Comparison of ENCODE assay signal across 9 mouse cellular contexts in the genomic region with DNA sequence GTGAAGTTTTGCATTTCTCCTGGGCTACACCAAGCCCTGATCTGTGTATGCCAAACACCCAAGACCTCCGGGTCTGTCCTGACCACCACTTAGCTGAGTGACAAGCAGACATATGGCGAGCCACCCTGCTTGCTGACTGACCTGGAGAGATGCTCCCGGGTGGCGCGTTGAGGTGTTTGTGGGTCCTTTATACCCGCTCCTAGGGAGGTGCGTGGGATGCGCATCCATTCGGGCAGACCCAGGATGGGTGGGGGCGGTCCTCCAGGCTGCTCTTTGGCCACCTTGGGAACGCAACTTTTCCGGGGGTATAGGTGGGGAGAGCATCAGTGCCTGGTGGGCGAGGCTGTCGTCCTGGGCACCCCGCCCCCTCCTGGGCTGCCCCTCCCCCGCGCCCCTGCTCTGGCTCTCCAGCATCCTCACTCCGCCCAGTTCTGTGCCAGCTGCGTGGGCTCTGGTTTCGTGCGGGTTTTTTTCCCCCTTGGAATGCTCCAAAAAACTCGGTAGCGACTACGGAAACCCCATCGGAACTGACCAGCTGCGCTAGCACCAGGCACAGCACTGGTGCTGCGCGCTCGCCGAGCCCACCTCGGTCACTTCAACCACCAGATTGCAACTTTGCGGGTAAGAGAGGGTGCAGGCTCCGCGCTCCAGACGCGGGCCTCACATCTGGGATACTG. TPM values are rescaled to one million over a fixed set of nuclear protein-coding genes. Genes with fewer than 3 reads are reported as not detected.
A peak's percentile ranks its signal among the peaks of the same experiment; 100 is the strongest.
DNase-seq lines count a peak whose midpoint lies in the region; TF ChIP-seq lines count a peak whose summit lies in the region.
"Had no signal": no experiment of that assay in that cellular context is flagged by ENCODE, and none has a peak within 500 bp of the region (broad histone marks: within the 10 kb centered on the region; RNA-seq: fewer than 3 reads in every experiment).

A gene (plus strand): TSS at position 397 of the 677 bp plus-strand sequence.

- no peaks in the 10 kb centered on the region for H3K36me3 ChIP-seq in testis, adult 2 months (ENCODE audit: control insufficient read depth, insufficient read depth, low read length)
- no peaks in the 10 kb centered on the region for H3K36me3 ChIP-seq in midbrain, embryonic 10.5 days

- no peaks in the 10 kb centered on the region for H3K9me3 ChIP-seq in midbrain, embryonic 10.5 days (replicated peaks)

- TF ChIP-seq CTCF in testis, adult 2 months (IDR thresholded peaks at IDR 0.05; ENCODE audit: control insufficient read depth, insufficient read depth, insufficient replicate concordance, low read depth, low read length), result no peak

- peaks cover 9% of the 10 kb centered on the region for H3K4me1 ChIP-seq in testis, adult 2 months (ENCODE audit: control insufficient read depth, insufficient read depth, low read length)
- H3K4me1 ChIP-seq in midbrain, embryonic 10.5 days, result peaks cover 29% of the 10 kb centered on the region

- WGBS in midbrain, embryonic 10.5 days, result under 1% methylated on average over 35 of the region's 36 CpGs

- no peak for TF ChIP-seq POLR2A in testis, adult 2 months (IDR thresholded peaks at IDR 0.05; ENCODE audit: control insufficient read depth, low read depth, low read length)

- H3K27me3 ChIP-seq in testis, adult 2 months (ENCODE audit: control insufficient read depth, insufficient read depth, low read length), result no peaks in the 10 kb centered on the region
- peaks cover 41% of the 10 kb centered on the region for H3K27me3 ChIP-seq in midbrain, embryonic 10.5 days (ENCODE audit: low read depth, poor library complexity, severe bottlenecking)

- no peak within 1 kb of the TSS for H3K27ac ChIP-seq in testis, adult 2 months (ENCODE audit: control insufficient read depth, insufficient read depth, low read depth, low read length)
- peak within 1 kb of the TSS; percentile 67 for H3K27ac ChIP-seq in midbrain, embryonic 10.5 days (replicated peaks)

- DNase-seq in cerebellum, postnatal 25 days, result peak; percentile 8 to 9
- no peak for DNase-seq in cerebellum, adult 9-11 months
- DNase-seq in testis, postnatal 14 days (ENCODE audit: low spot score), result no peak
- DNase-seq in layer of hippocampus, adult 18-20 months (ENCODE audit: low spot score in 2 of 2), result peak; percentile 44 to 73
- DNase-seq in midbrain, embryonic 10.5 days (ENCODE audit: low spot score), result no peak
- DNase-seq in adipocyte (ENCODE audit: low spot score), result no peak
- no peak for DNase-seq in thymus, postnatal 10 days (ENCODE audit: low spot score in 2 of 2)

- H3K4me3 ChIP-seq in testis, adult 2 months (ENCODE audit: control insufficient read depth, low read depth, low read length), result peak within 1 kb of the TSS; percentile 49
- peak within 1 kb of the TSS; percentile 67 for H3K4me3 ChIP-seq in midbrain, embryonic 10.5 days

RNA-seq across cellular contexts. Expression of the gene that starts here (rescaled TPM):
- 0.04 TPM in 1 of 2 replicates, not detected in the other for polyA plus RNA-seq in testis, adult 2 months (2012; rRNA removed)
- total RNA-seq in layer of hippocampus, adult 18-20 months (2021), result 10 to 100 TPM; 59.4 to 62.1 TPM
- 1.1 TPM in 2 replicates for polyA plus RNA-seq in midbrain, embryonic 10.5 days (2016; fragmentation: Nextera tagmentation; extraction: Ambion mirVana)
- total RNA-seq: neutrophil, adult 5-6 weeks had no signal

Comparison
In these comparisons a context has a peak if more than half of its experiments do, and no peak if none do; other contexts are left out.
1. DNase-seq: peak in cerebellum, postnatal 25 days (2 of 2) and layer of hippocampus, adult 18-20 months (2 of 2); none in cerebellum, adult 9-11 months (single experiment), testis, postnatal 14 days (single experiment), midbrain, embryonic 10.5 days (single experiment), adipocyte (single experiment) and thymus, postnatal 10 days (0 of 2).